Mouse (Mus musculus) erythroblast, embryonic 14.5 days (primary cell): Measurements from ENCODE around the gene Caskin1.

ENCODE experiments used
- GATA1 ChIP-seq: IDR thresholded peaks from 2 replicates; pipeline ENCODE4 v1.6.1; 2012; ENCODE audit warnings: low read length, inconsistent platforms, mixed read lengths
- TAL1 ChIP-seq: IDR thresholded peaks from 3 replicates; pipeline ENCODE4 v1.6.1; 2012; ENCODE audit warnings: low read length, inconsistent platforms, mixed read lengths

- no peak for TF ChIP-seq GATA1
- no peak for TF ChIP-seq TAL1
These were observed 60.0 kb downstream of the Caskin1 start for GRCm38 (mm10) chr17:24548435-24548834.
